19 mouse cellular contexts compared by ENCODE assay signal in genomic region chr3:124385377-124385776, GRCm38 (mm10). TPM values are rescaled to one million over a fixed set of nuclear protein-coding genes. Genes with fewer than 3 reads are reported as not detected.
A peak's percentile ranks its signal among the peaks of the same experiment; 100 is the strongest.
DNase-seq lines count a peak whose midpoint lies in the region; ATAC-seq lines count a peak whose summit lies in the region.
"Had no signal": no experiment of that assay in that cellular context is flagged by ENCODE, and none has a peak within 500 bp of the region (broad histone marks: within the 10 kb centered on the region; RNA-seq: fewer than 3 reads in every experiment).

No protein-coding gene starts in this region.

- DNase-seq in heart, adult 11 months = peak; percentile 83
- DNase-seq in lung, postnatal 36 days = peak; percentile 0

- peak; percentile 65 for ATAC-seq in common myeloid progenitor, adult 5-6 weeks (replicated peaks; ENCODE audit: low read depth, poor library complexity, severe bottlenecking)
- peak; percentile 69 for ATAC-seq in granulocyte monocyte progenitor cell, adult 5-6 weeks (replicated peaks; ENCODE audit: poor library complexity, severe bottlenecking)
- peak; percentile 57; the same call in 1 of the 2 replicates for ATAC-seq in megakaryocyte, adult 5-6 weeks (ENCODE audit: poor library complexity, severe bottlenecking)
- ATAC-seq in megakaryocyte progenitor cell, adult 5-6 weeks (replicated peaks; ENCODE audit: poor library complexity) = peak; percentile 66; the same call in 1 of the 2 replicates
- ATAC-seq in megakaryocyte-erythroid progenitor cell, adult 5-6 weeks (replicated peaks; ENCODE audit: low FRiP score, low TSS enrichment, poor library complexity, severe bottlenecking) = 0 out of 2 replicates have a peak, but pooled peaks have one; percentile 50

RNA-seq across cellular contexts. Expression of gene 1700006A11Rik, which starts 40.5 kb away (rescaled TPM):
- not detected in 2 replicates for total RNA-seq in common myeloid progenitor, adult 5-6 weeks (2017)
- total RNA-seq in granulocyte monocyte progenitor cell, adult 5-6 weeks (2014; fragmentation: Nextera tagmentation) = not detected in 2 replicates
- not detected in 2 replicates for total RNA-seq in granulocyte monocyte progenitor cell, adult 5-6 weeks (2017)
- total RNA-seq in megakaryocyte, adult 5-6 weeks (2015) = not detected in 2 replicates
- total RNA-seq in megakaryocyte, adult 5-6 weeks (2017) = not detected in 2 replicates
- not detected in 2 replicates for total RNA-seq in megakaryocyte progenitor cell, adult 5-6 weeks (2015)
- total RNA-seq in megakaryocyte progenitor cell, adult 5-6 weeks (2017) = not detected in 2 replicates
- not detected in 2 replicates for total RNA-seq in megakaryocyte-erythroid progenitor cell, adult 5-6 weeks (2014; fragmentation: Nextera tagmentation)
- not detected in 2 replicates for total RNA-seq in megakaryocyte-erythroid progenitor cell, adult 5-6 weeks (2017)
- total RNA-seq: adrenal gland, adult 18-20 months; adrenal gland, adult 2 months; adrenal gland, adult 8-10 months; adrenal gland, postnatal 10 days; adrenal gland, postnatal 14 days; adrenal gland, postnatal 25 days; adrenal gland, postnatal 36 days; adrenal gland, postnatal 4 days; CH12.LX; ES-E14; G1E; MEL had no signal

Comparison
In these comparisons a context has a peak if more than half of its experiments do, and no peak if none do; other contexts are left out.
1. Peak in every context shown above with its lines: DNase-seq and ATAC-seq.